ENCODE assay signal across 24 mouse cellular contexts in the genomic region with DNA sequence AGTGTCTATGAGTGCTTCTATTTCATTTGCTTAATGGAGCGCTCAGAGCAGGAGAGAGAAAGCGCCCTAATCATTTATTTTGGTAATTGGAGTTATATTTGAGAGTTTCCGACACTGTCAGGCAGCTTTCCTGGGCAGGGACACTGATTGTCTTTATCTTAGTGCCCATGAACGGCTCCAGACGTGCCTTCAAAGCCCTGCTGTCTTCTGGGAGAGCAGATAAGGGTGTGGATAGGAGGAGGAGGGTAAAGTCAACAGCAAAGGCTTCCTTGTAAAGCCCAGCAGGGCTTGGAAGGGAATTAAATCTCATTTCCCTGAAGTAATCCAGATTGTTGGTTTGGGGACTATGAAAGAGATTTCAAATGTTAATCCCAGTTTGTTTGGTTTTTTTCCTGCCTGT.
DNase-seq lines count a peak whose midpoint lies in the region; ATAC-seq and TF ChIP-seq lines count a peak whose summit lies in the region.
"Had no signal": no experiment of that assay in that cellular context is flagged by ENCODE, and none has a peak within 500 bp of the region (broad histone marks: within the 10 kb centered on the region; RNA-seq: fewer than 3 reads in every experiment).

No protein-coding gene starts in this region.

- H3K27ac ChIP-seq in heart, embryonic 13.5 days (replicated peaks): peak overlapping the region; percentile 75
- no peak overlapping the region for H3K27ac ChIP-seq in kidney, adult 2 months (ENCODE audit: insufficient read depth, low read depth, low read length)
- H3K27ac ChIP-seq in midbrain, embryonic 14.5 days (replicated peaks; ENCODE audit: low read depth, low read length): no peak overlapping the region
- no peak overlapping the region for H3K27ac ChIP-seq in midbrain, embryonic 16.5 days (ENCODE audit: low read length)
- H3K27ac ChIP-seq: embryonic facial prominence, embryonic 15.5 days; gastrocnemius, adult 2 months; hindbrain, embryonic 10.5 days; left cerebral cortex, adult 2 months; liver, embryonic 13.5 days; midbrain, embryonic 13.5 days; neural tube, embryonic 12.5 days had no signal

- peaks cover 31% of the 10 kb centered on the region for H3K4me1 ChIP-seq in heart, embryonic 13.5 days
- no peaks in the 10 kb centered on the region; the same call in 1 of the 2 replicates for H3K4me1 ChIP-seq in kidney, adult 2 months (ENCODE audit: control insufficient read depth, insufficient read depth, low read length)
- H3K4me1 ChIP-seq in midbrain, embryonic 14.5 days (ENCODE audit: control insufficient read depth, insufficient read depth, low read length): no peaks in the 10 kb centered on the region
- H3K4me1 ChIP-seq in midbrain, embryonic 16.5 days (ENCODE audit: control insufficient read depth, insufficient read depth, low read length): no peaks in the 10 kb centered on the region; the same call in 1 of the 2 replicates
- H3K4me1 ChIP-seq: liver, embryonic 13.5 days; megakaryocyte, embryonic 14.5 days had no signal

- H3K36me3 ChIP-seq in heart, embryonic 13.5 days: no peaks in the 10 kb centered on the region
- no peaks in the 10 kb centered on the region for H3K36me3 ChIP-seq in kidney, adult 2 months (ENCODE audit: control insufficient read depth, insufficient read depth, low read length)
- no peaks in the 10 kb centered on the region for H3K36me3 ChIP-seq in midbrain, embryonic 14.5 days (ENCODE audit: control insufficient read depth, insufficient read depth, low read length)
- H3K36me3 ChIP-seq in midbrain, embryonic 16.5 days (ENCODE audit: control insufficient read depth, insufficient read depth, low read length): no peaks in the 10 kb centered on the region
- H3K36me3 ChIP-seq: embryonic facial prominence, embryonic 15.5 days; G1E; hindbrain, embryonic 10.5 days; liver, embryonic 13.5 days; midbrain, embryonic 13.5 days; neural tube, embryonic 12.5 days had no signal

- no peak for ATAC-seq in heart, embryonic 13.5 days (ENCODE audit: extremely low read depth, insufficient number of reproducible peaks, low FRiP score, low TSS enrichment)
- no peak for ATAC-seq in midbrain, embryonic 14.5 days (ENCODE audit: low FRiP score, low TSS enrichment)
- no peak for ATAC-seq in midbrain, embryonic 16.5 days
- ATAC-seq: forebrain, embryonic 14.5 days; midbrain, embryonic 13.5 days had no signal

- H3K4me3 ChIP-seq in heart, embryonic 13.5 days: no peak overlapping the region
- H3K4me3 ChIP-seq in kidney, adult 2 months (ENCODE audit: insufficient read depth, low read depth, low read length): no peak overlapping the region
- no peak overlapping the region for H3K4me3 ChIP-seq in midbrain, embryonic 14.5 days (replicated peaks; ENCODE audit: low read depth, low read length)
- H3K4me3 ChIP-seq in midbrain, embryonic 16.5 days (ENCODE audit: low read depth, low read length): no peak overlapping the region
- H3K4me3 ChIP-seq: embryonic facial prominence, embryonic 15.5 days; gastrocnemius, adult 2 months; hindbrain, embryonic 10.5 days; left cerebral cortex, adult 2 months; liver, embryonic 13.5 days; megakaryocyte, embryonic 14.5 days; midbrain, embryonic 13.5 days; neural tube, embryonic 12.5 days had no signal

- H3K9ac ChIP-seq in heart, embryonic 13.5 days: no peak overlapping the region
- H3K9ac ChIP-seq in midbrain, embryonic 14.5 days (replicated peaks; ENCODE audit: low read length): no peak overlapping the region
- no peak overlapping the region for H3K9ac ChIP-seq in midbrain, embryonic 16.5 days (ENCODE audit: low read depth, low read length)
- H3K9ac ChIP-seq: embryonic facial prominence, embryonic 15.5 days; liver, embryonic 13.5 days; midbrain, embryonic 13.5 days; neural tube, embryonic 12.5 days had no signal

- TF ChIP-seq POLR2A in kidney, adult 2 months (IDR thresholded peaks at IDR 0.05; ENCODE audit: low read depth, low read length): no peak

- H3K27me3 ChIP-seq in heart, embryonic 13.5 days (replicated peaks): no peaks in the 10 kb centered on the region
- H3K27me3 ChIP-seq in kidney, adult 2 months (replicated peaks; ENCODE audit: control insufficient read depth, insufficient read depth, low read length): no peaks in the 10 kb centered on the region
- no peaks in the 10 kb centered on the region for H3K27me3 ChIP-seq in midbrain, embryonic 14.5 days (ENCODE audit: control insufficient read depth, insufficient read depth, low read length)
- no peaks in the 10 kb centered on the region for H3K27me3 ChIP-seq in midbrain, embryonic 16.5 days (ENCODE audit: control insufficient read depth, insufficient read depth, low read depth, low read length)
- H3K27me3 ChIP-seq: CH12.LX; embryonic facial prominence, embryonic 15.5 days; liver, embryonic 13.5 days; megakaryocyte, embryonic 14.5 days; midbrain, embryonic 13.5 days; neural tube, embryonic 12.5 days had no signal

- H3K4me2 ChIP-seq in heart, embryonic 13.5 days: no peak overlapping the region
- no peak overlapping the region for H3K4me2 ChIP-seq in midbrain, embryonic 14.5 days (ENCODE audit: low read length)
- H3K4me2 ChIP-seq in midbrain, embryonic 16.5 days (ENCODE audit: low read length): no peak overlapping the region
- H3K4me2 ChIP-seq: embryonic facial prominence, embryonic 15.5 days; liver, embryonic 13.5 days; midbrain, embryonic 13.5 days; neural tube, embryonic 12.5 days had no signal

- H3K9me3 ChIP-seq in heart, embryonic 13.5 days: no peaks in the 10 kb centered on the region
- H3K9me3 ChIP-seq in midbrain, embryonic 14.5 days (ENCODE audit: control insufficient read depth, low read length): no peaks in the 10 kb centered on the region
- no peaks in the 10 kb centered on the region for H3K9me3 ChIP-seq in midbrain, embryonic 16.5 days (replicated peaks; ENCODE audit: control insufficient read depth, low read length, poor library complexity, severe bottlenecking)
- H3K9me3 ChIP-seq: embryonic facial prominence, embryonic 15.5 days; hindbrain, embryonic 10.5 days; liver, embryonic 13.5 days; midbrain, embryonic 13.5 days; neural tube, embryonic 12.5 days had no signal

- no peak for DNase-seq in heart, postnatal 14 days
- DNase-seq in kidney, adult 2 months: peak; percentile 36
- DNase-seq in kidney, postnatal 14 days: no peak
- DNase-seq in midbrain, embryonic 14.5 days: peak; percentile 23
- DNase-seq in layer of hippocampus, adult 9-10 months (ENCODE audit: low spot score): no peak
- DNase-seq: adrenal gland, adult 2 months; B cell, adult 2 months; cerebellum, adult 11 months; cerebellum, adult 9-11 months; gastrocnemius, adult 2 months; liver, embryonic 13.5 days; lung, adult 2 months; thymus, postnatal 25 days had no signal

- intact Hi-C loops in heart, postnatal 14 days (cut with DNase I): no loop called here

- TF ChIP-seq CTCF in kidney, adult 2 months (conservative IDR thresholded peaks at IDR 0.05; ENCODE audit: insufficient read depth, insufficient read length, low read depth, low read length): no peak

- 14% methylated on average over 5 of the region's 5 CpGs for WGBS in heart, embryonic 13.5 days
- WGBS in kidney, adult 2 months: 58% methylated on average over 5 of the region's 5 CpGs
- 55% methylated on average over 5 of the region's 5 CpGs for WGBS in midbrain, embryonic 14.5 days
- 55% methylated on average over 5 of the region's 5 CpGs for WGBS in midbrain, embryonic 16.5 days

Comparison
In these comparisons a context has a peak if more than half of its experiments do, and no peak if none do; other contexts are left out.
1. DNase-seq: peak in kidney, adult 2 months (single experiment) and midbrain, embryonic 14.5 days (single experiment); none in heart, postnatal 14 days (0 of 2), kidney, postnatal 14 days (single experiment) and layer of hippocampus, adult 9-10 months (single experiment).